Mouse (Mus musculus) ES-Bruce4 (cell line): ENCODE data around the gene Sri.

Source experiments
- CTCF ChIP-seq: IDR thresholded peaks from one replicate; pipeline ENCODE4 v1.8.1; 2011; ENCODE audit warnings: low read depth, low read length
- EP300 ChIP-seq: IDR thresholded peaks from 2 replicates; pipeline ENCODE4 v1.6.1; 2011; ENCODE audit warnings: low read depth, low read length; ENCODE audit not compliant: insufficient read depth
- POLR2A ChIP-seq: IDR thresholded peaks from one replicate; pipeline ENCODE4 v1.8.1; 2011; ENCODE audit warnings: low read length; ENCODE audit not compliant: insufficient read depth

DNA sequence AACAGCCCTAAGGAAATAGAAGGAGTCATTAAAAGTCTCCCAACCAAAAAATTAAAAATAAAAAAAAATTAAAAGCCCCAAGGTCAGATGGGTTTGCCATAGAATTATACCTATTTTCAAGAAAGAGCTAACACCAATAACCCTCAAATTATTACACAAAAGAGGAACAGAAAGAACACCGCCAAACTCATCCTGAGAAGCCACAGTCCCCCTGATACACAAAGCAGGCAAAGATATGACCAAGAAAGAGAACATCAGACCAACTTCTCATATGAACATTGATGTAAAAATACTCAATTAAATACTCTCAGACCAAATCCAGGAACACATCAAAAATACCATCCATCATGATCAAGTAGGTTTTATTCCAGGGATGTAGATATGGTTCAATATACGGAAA lies 48.8 kb upstream of the Sri start:
- no peak for TF ChIP-seq POLR2A
- TF ChIP-seq CTCF = no peak
- TF ChIP-seq EP300 = no peak
